Mouse (Mus musculus): ENCODE data around the gene Gm43191. TPM values are rescaled to one million over a fixed set of nuclear protein-coding genes. Genes with fewer than 3 reads are reported as not detected.

Gene Gm43191
- not detected in 2 replicates for polyA plus RNA-seq (2015; fragmentation: Nextera tagmentation; extraction: Ambion mirVana)

DNA sequence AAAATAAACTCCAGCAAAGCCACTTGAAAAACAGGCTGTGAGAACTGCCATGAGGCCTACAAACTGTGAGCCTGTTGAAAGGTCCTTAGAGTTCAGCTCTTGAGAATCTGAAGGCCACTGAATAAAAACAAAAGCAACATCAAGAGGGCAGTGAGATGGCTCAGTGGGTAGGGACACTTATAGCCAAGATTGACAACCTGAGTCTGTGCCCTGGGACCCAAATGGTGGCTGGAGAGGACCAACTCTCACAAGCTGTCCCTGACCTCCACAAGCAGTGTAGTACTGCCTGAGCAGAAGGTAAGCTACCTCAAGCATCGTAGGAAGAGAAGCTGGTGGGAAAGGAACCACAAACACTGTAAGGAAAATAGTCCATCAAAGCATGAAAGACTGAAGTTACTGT lies at the start of gene Gm43191:
TSS of gene Gm43191 (minus strand) at position 101 of the 400 bp plus-strand sequence.

DNA sequence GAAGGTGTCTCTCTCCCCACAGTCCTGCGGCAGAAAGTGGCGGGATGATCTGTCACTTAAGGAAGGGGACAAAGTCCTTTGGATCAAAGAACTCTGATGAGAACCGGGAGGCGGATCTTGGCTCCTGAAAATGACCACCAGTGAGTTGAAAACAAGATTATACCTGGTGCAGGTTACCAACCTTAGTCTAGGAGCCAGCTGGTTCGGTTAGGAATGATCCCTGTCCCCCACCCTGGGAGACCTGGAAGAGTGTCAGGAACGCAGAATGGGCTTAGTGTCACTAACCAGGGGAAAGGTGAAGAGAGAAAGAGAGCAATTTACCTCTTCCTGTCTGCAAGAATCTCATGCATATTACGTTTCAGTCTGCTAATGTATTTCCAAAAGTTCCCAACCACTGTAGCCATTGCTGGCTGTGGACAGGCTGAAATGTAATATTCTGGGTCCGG lies 31.4 kb upstream of the Gm43191 start, which contains the start of gene Slc35a3:
TSS of gene Slc35a3 (minus strand) at position 396 of the 446 bp plus-strand sequence.

GRCm38 (mm10) chr3:116662463-116662863 lies 18.6 kb downstream of the Gm43191 start, which contains the start of gene Mfsd14a:
Gene Mfsd14a, minus strand, starts transcription at chr3:116662677.

DNA sequence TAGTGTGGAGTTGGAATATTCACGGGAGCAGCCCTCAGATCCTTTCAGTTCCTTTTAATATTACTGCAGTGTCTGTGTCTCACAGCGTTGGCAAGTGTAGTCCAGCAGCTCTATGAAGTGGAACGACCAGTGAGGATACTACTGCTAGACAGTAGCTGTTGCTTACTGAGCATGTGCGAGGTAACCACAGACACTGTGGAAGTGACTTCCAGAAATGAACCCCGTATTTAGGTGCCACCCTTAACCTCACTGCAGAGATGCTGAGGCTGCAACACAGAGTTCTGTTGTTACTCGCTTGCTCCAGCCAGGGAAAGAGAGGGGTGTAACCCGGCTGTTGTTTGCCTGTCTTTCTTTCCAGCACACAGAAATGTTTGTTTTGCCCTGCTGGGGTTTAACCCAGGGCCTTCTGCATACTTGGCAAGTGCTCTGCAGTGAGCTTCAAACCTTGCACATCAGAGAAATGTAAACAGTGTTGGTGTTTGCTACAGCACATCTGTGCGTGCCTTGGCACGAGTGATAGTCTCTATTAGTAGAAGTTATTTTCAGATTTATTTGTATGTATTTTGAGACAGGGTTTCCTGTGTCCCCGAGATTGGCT lies 66.7 kb downstream of the Gm43191 start, which contains the start of gene Trmt13:
TSS of gene Trmt13 (minus strand) at position 293 of the 598 bp plus-strand sequence.

GRCm38 (mm10) chr3:116594728-116595602 lies 86.1 kb downstream of the Gm43191 start, which contains the start of gene Sass6:
Gene Sass6, plus strand, starts transcription at chr3:116594982.

Other genes starting within 250 kb of the Gm43191 start
- gene Rtca, start 173.1 kb downstream of the Gm43191 start, polyA plus RNA-seq (2015; fragmentation: Nextera tagmentation; extraction: Ambion mirVana), result 52.3 and 55.2 TPM in 2 replicates
- 9.4 and 9.7 TPM in 2 replicates for gene Dbt, start 168.2 kb downstream of the Gm43191 start, polyA plus RNA-seq (2015; fragmentation: Nextera tagmentation; extraction: Ambion mirVana)
- gene Lrrc39, start 118.3 kb downstream of the Gm43191 start, polyA plus RNA-seq (2015; fragmentation: Nextera tagmentation; extraction: Ambion mirVana), result 0.19 and 0.34 TPM in 2 replicates
- 5.1 and 6.1 TPM in 2 replicates for gene Sass6, start 86.3 kb downstream of the Gm43191 start, polyA plus RNA-seq (2015; fragmentation: Nextera tagmentation; extraction: Ambion mirVana)
- 13.0 and 14.3 TPM in 2 replicates for gene Trmt13, start 66.7 kb downstream of the Gm43191 start, polyA plus RNA-seq (2015; fragmentation: Nextera tagmentation; extraction: Ambion mirVana)
- 59.5 and 72.5 TPM in 2 replicates for gene Mfsd14a, start 18.6 kb downstream of the Gm43191 start, polyA plus RNA-seq (2015; fragmentation: Nextera tagmentation; extraction: Ambion mirVana)
- gene Slc35a3, start 31.6 kb upstream of the Gm43191 start, polyA plus RNA-seq (2015; fragmentation: Nextera tagmentation; extraction: Ambion mirVana), result 8.9 and 11.3 TPM in 2 replicates
- 24.2 and 30.7 TPM in 2 replicates for gene Agl, start 126.9 kb upstream of the Gm43191 start, polyA plus RNA-seq (2015; fragmentation: Nextera tagmentation; extraction: Ambion mirVana)
- gene Frrs1, start 178.2 kb upstream of the Gm43191 start, polyA plus RNA-seq (2015; fragmentation: Nextera tagmentation; extraction: Ambion mirVana), result 14.6 and 19.5 TPM in 2 replicates

All from urinary bladder, postnatal 0 days (tissue).